Mouse (Mus musculus) thymus, adult 2 months (tissue): ENCODE results near the gene Igf2bp1. TPM values are rescaled to one million over a fixed set of nuclear protein-coding genes. Genes with fewer than 3 reads are reported as not detected.

ENCODE experiments used
- DNase-seq: peaks from one replicate; pipeline ENCODE4 v3.0.0; 2021
- H3K27ac ChIP-seq: fragments of 200-500 bp; 2 replicates; pipeline ENCODE4 v1.5.1; 2012; ENCODE audit warnings: low read length, control low read depth; ENCODE audit not compliant: control insufficient read depth, insufficient read depth
- H3K27me3 ChIP-seq: fragments of 200-500 bp; 2 replicates; pipeline ENCODE4 v1.6.1; 2012; ENCODE audit warnings: mild to moderate bottlenecking, low read length, moderate library complexity, mixed read lengths; ENCODE audit not compliant: control insufficient read depth, insufficient read depth
- H3K36me3 ChIP-seq: fragments of 200-500 bp; 2 replicates; pipeline ENCODE4 v1.6.1; 2012; ENCODE audit warnings: mild to moderate bottlenecking, low read length, moderate library complexity; ENCODE audit not compliant: control insufficient read depth, insufficient read depth
- H3K4me1 ChIP-seq: fragments of 200-500 bp; replicated peaks from 2 replicates; pipeline ENCODE4 v1.6.1; 2012; ENCODE audit warnings: low read length; ENCODE audit not compliant: control insufficient read depth, insufficient read depth
- H3K4me3 ChIP-seq: fragments of 200-500 bp; 2 replicates; pipeline ENCODE4 v1.5.1; 2012; ENCODE audit warnings: mild to moderate bottlenecking, low read length, control low read depth, moderate library complexity; ENCODE audit not compliant: control insufficient read depth, insufficient read depth
- CTCF ChIP-seq: fragments of 200-500 bp; IDR thresholded peaks from 2 replicates; pipeline ENCODE4 v1.5.1; 2012; ENCODE audit warnings: mild to moderate bottlenecking, control low read depth, low read length, moderate library complexity, borderline replicate concordance; ENCODE audit not compliant: control insufficient read depth, poor library complexity, insufficient read depth; ENCODE audit errors: extremely low read depth
- POLR2A ChIP-seq: fragments of 200-500 bp; IDR thresholded peaks from 2 replicates; pipeline ENCODE4 v1.6.1; 2012; ENCODE audit warnings: mild to moderate bottlenecking, low read length, control low read depth, moderate library complexity; ENCODE audit not compliant: control insufficient read depth, poor library complexity, insufficient read depth; ENCODE audit errors: extremely low read depth
- WGBS: fragments of 180-500 bp; shearing (Covaris S2); methylation state at CpG from one replicate; pipeline ENCODE4 v1.1.7; 2018; 5-methylcytosine and 5-hydroxymethylcytosine counted together
- polyA plus RNA-seq: library from polyadenylated mRNA; depleted of rRNA; stranded (reverse); fragments of >200 nt; gene quantifications from 2 replicates; pipeline ENCODE4 v1.2.3, GENCODE M21; 2012

Gene Igf2bp1
- polyA plus RNA-seq, 1 experiment, result 0.13 TPM

GRCm38 (mm10) chr11:96003969-96004792 lies 1.6 kb downstream of the Igf2bp1 start:
- Histone ChIP-seq H3K27me3 (peaks cover 26% of the 10 kb centered on the region), H3K4me3 (no peak overlapping the region), H3K27ac (no peak overlapping the region), H3K36me3 (no peaks in the 10 kb centered on the region), H3K4me1 (peaks cover 16% of the 10 kb centered on the region; the same call in 1 of the 2 replicates)
- TF ChIP-seq CTCF (no peak), POLR2A (no peak)
- no peak for DNase-seq
- 7% methylated on average over 32 of the region's 32 CpGs for WGBS

- peaks cover 16% of the 10 kb centered on the region; the same call in 1 of the 2 replicates for H3K4me1 ChIP-seq
- 66% methylated on average over 12 of the region's 12 CpGs for WGBS
- peaks cover 26% of the 10 kb centered on the region for H3K27me3 ChIP-seq
- no peak for DNase-seq
- H3K36me3 ChIP-seq, result no peaks in the 10 kb centered on the region
- TF ChIP-seq CTCF (no peak), POLR2A (no peak)
- H3K4me3 ChIP-seq, result no peak overlapping the region
- no peak overlapping the region for H3K27ac ChIP-seq
Measured at GRCm38 (mm10) chr11:96003100-96003900, 2.4 kb downstream of the Igf2bp1 start.

GRCm38 (mm10) chr11:95994151-95994550 lies 11.6 kb downstream of the Igf2bp1 start:
- 95% methylated on average over 8 of the region's 8 CpGs for WGBS
- H3K27me3 ChIP-seq, result peaks cover 8% of the 10 kb centered on the region; the same call in 1 of the 2 replicates
- TF ChIP-seq CTCF, result no peak
- no peak for TF ChIP-seq POLR2A
- DNase-seq, result no peak
- no peak overlapping the region for H3K27ac ChIP-seq
- no peak overlapping the region for H3K4me3 ChIP-seq
- no peaks in the 10 kb centered on the region for H3K36me3 ChIP-seq
- H3K4me1 ChIP-seq, result no peaks in the 10 kb centered on the region

GRCm38 (mm10) chr11:95990886-95991708 lies 14.6 kb downstream of the Igf2bp1 start:
- TF ChIP-seq CTCF (no peak), POLR2A (no peak)
- no peak overlapping the region for H3K4me3 ChIP-seq
- no peak overlapping the region for H3K27ac ChIP-seq
- no peaks in the 10 kb centered on the region for H3K4me1 ChIP-seq
- WGBS, result 61% methylated on average over 48 of the region's 49 CpGs
- DNase-seq, result no peak
- no peaks in the 10 kb centered on the region for H3K36me3 ChIP-seq
- H3K27me3 ChIP-seq, result peaks cover 8% of the 10 kb centered on the region; the same call in 1 of the 2 replicates

GRCm38 (mm10) chr11:95990431-95990830 lies 15.3 kb downstream of the Igf2bp1 start:
- DNase-seq, result no peak
- 99% methylated on average over 4 of the region's 4 CpGs for WGBS
- H3K27ac ChIP-seq, result no peak overlapping the region

More at GRCm38 (mm10) chr11:95990431-95990830, 15.3 kb downstream of the Igf2bp1 start:
- H3K4me1 ChIP-seq, result no peaks in the 10 kb centered on the region
- H3K27me3 ChIP-seq, result peaks cover 8% of the 10 kb centered on the region; the same call in 1 of the 2 replicates
- TF ChIP-seq POLR2A (no peak), CTCF (no peak)
- no peaks in the 10 kb centered on the region for H3K36me3 ChIP-seq
- H3K4me3 ChIP-seq, result no peak overlapping the region
